Mouse (Mus musculus): Measurements from ENCODE around the gene Trdmt1.

Gene Trdmt1

DNA sequence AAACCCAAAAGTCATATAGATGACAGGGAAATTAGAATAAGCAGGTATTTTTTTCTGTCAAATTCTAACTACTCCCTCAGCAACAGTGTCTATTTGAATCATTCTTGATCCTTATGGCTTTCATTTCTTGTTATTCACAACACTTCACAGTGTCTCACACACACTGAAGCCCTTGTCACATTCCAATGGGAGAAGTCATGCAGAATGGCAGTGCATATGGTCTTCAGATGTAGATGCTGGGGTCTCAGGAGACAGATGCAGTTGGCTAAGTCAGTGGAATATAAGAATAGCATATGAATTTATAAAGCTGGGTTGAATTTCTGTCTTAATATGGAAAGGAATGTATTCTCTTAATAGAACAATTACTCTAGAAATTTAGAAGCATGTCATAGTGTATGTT, 11.8 kb upstream of the Trdmt1 start:
- DNase-seq: no peak

DNA sequence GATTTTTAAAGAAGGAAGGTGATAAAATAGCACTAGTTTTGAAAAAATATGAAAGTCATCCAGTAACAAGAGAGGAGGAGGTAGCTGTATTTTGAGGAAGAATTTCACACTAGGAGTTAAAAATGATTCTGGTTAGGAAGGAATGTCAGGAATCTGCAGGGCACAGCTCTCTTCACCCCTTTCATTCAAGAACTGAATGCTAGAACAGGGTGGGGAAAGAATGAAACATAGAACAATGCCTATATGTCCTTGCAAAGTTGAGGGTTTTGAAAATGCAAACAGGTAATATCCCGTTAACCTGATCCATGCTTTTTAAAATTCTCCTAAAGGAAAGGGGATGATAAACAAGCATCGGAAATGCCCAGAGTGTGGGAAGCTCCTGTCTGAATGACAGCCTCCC, 9.5 kb upstream of the Trdmt1 start:
- no peak for DNase-seq

DNA sequence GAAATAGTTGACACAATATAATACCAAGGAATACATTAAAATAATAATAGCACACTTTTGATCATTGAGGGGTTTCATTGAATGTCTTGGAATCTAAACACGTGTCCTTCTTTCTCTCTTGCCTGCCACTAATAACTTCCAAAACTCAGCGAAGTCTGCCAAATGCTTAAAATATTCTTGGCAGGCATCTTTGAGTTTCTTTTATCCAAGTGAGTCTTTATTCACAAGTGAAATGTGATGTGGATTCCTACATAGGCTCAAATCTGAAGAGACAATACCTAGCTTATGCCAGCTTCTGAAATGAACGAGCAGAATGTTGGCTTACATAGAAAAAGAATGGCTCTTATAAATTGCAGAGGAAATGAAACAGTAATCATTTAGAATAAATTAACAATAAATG, 4.3 kb upstream of the Trdmt1 start:
- DNase-seq: no peak

DNA sequence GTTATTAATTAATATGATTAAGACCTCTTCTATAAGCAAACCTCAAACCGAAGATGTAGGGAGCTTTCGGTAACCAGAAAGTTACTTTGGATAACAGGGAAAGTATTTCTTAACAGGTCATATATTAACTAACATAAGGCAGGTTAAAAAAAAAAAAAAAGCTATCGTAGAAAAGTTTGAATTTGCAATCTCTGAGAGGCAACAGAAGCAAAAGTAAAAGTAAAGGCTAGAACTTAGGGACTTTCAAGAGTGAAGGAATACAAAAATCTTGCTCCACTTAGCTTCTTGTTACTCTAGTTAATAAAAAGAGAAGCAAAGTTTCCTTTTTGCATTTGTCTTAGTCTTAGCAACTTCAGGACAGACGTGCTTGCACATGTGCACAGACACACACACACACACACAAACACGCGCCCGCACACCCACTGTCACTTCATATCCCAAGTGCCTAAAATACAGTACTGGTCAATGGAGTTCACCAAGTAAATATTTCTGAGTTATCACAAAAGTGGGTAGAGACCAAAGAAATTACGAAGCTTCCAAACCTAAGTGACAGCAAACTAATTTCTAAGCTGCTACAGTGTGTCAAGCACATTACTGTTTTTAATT, 846 bp downstream of the Trdmt1 start:
- no peak for DNase-seq

DNA sequence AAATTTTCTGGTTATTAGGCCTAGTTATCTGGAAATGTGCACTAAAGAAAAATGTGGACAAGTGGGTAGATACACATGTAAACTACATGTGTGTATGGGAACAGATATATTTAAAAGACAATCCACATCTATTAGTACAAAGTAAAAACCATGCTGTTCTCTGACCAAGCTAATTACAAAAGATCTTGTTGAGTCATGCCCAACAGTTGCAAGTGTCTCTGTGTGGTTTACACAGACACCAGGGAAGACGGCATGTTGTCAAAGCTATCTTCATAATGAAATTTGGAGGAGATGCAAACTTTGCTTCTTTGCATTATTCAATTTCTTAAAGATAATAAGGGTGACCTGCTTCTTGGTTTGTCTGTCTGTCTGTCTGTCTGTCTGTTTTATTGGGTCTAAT, 4.6 kb downstream of the Trdmt1 start:
- DNase-seq: no peak

DNA sequence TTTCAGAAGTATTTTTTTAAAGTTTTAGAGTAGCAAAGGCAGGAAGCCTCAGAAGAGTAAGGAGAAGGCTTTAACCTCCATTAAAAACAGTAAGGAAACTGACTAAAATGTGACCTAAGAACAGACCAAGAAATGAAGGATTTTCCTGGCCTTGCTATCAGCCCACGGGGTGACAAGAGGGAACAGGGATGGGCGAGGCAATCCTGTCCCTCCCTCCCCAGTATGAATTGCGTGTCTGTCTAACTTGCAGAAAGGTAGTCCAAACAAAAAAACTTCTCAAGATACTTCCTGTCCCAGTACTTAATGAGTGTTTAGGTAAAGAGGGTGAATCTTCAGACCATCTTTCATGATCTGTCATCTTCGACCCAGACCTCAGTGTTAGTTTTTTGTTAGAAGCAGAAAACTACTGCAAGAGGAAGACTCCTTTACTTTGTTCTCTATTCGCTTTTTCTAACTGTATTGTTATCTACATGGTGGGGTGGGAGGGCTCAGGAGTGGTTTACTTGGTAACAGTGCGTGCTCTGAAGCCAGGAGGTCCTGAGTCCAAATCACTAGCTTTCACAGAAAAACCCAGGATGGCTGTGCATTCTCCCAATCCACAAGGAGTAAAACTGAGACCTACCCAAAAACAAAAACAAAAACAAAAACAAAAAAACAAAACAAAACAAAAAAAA, 5.6 kb downstream of the Trdmt1 start:
- DNase-seq: no peak

DNA sequence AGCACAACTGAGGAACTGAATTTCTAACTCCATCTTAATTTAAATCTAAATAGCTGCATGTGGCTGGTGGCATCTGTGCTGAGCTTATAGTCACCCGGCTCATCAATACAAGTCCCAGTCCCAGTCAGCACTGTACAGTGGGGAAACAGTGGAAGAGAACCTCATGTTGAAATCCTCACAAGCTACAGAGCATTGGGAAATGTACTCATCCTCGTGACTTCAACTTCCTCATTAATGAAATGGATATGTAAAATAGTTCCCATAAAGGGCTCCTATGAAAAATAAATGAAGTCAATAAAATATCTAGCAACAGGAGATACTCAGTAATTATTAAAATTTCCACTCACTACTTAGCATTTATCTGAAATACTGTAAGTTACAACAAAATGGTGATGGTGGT, 6.2 kb downstream of the Trdmt1 start:
- no peak for DNase-seq

DNA sequence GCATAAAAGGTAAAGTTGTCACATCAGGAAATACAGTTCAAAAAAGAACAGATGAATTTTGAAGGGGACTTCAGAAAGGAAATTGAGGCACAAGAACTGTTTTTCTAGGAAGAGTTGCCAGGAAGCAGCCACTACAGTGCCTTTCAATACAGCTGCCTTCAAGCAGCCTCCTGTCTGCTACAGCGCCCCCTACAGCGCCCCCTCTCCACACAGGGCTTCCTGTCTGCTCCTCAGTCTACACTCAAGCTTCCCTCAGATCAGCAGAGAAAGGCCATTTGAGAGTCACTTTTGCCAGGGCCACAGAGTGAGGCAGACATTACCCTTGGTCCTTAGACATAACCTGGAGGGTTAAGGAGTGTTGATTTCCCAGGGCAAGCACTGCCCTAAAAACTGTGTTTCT, 6.7 kb downstream of the Trdmt1 start:
- DNase-seq: no peak

DNA sequence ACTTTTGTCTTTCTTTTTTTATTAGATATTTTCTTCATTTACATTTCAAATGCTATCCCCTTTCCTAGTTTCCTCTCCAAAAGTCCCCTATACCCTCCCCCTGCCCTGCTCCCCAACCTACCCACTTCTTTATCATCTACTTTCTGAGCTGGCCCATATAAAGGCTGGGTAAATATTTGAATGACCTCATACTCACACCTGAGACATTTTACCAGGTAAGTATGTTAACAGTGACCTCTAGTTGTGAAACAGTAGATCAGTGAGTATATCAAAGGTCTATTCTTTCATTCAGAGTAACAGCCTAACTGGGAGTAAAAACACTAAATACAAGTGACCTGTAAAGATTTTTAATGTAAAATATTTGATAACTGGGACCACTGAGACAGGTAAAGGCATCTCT, 7.7 kb downstream of the Trdmt1 start:
- DNase-seq: no peak

DNA sequence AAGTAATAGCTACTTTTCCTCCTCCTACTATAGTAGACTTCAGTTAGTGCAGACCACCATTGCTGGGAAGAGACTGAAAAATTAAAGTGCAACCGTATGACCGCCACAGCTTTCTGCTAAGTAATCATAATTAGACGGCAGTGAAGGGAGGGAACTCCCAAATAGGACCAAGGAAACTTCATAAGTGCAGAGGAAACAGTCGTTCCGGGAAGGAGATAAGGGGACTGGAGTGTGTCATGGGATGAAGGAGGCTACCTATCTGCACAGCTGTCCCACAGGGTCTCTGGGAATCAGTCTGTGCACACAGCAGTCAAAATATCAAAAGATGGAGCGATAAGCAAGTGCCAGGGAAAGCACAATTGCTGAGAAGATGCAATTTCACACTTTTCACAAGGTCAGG, 13.8 kb downstream of the Trdmt1 start:
- no peak for DNase-seq

DNA sequence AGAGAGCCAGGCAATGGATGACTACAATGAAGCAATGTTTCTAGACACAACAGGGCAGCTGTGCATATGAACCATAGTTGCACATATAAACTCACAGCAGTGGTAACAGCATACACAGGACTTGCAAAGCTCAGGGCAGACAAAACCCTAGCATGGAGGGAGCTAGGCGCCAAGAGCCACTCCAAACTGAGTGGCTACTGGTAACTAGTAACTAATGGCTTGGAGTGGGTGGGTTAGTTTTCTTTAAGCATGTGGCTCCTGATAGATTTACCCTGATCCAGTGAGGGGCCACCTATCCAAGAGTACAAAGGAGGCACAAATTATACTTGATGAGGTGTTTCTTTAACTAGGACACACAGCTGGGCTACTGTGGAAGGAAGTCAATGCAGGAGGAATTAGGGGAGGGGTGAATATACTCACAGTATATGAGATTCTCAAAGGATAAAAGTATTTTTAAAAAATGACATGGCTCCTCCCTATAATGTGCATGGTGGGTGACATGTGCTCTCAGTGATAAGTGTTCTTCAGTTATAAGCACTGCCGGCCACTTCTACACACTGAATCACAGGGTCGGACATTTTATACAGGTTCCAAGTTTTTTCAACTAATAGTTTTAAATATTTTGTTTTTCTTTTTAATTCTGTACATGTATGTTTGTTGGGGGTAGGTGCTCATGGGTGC, 15.1 kb downstream of the Trdmt1 start:
- no peak for DNase-seq

DNA sequence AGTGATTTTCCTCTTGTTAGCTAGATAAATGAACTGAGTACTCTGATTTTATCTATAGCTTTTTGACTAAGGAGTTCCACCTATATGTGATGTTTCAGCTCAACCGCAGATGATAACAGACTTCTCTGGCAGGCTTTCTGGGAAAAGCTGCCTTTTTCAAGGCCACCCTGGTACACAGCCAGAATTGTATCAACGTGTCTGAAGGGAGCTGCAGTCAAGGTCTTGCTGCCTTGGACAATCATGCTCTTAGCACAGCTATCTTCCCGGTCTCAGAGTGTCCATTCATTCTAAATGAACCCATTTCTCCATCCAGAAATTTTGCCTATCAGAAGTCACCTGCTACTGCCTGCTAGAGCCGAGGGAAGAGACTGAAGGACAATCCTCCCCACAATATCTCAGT, 16.9 kb downstream of the Trdmt1 start:
- no peak for DNase-seq

DNA sequence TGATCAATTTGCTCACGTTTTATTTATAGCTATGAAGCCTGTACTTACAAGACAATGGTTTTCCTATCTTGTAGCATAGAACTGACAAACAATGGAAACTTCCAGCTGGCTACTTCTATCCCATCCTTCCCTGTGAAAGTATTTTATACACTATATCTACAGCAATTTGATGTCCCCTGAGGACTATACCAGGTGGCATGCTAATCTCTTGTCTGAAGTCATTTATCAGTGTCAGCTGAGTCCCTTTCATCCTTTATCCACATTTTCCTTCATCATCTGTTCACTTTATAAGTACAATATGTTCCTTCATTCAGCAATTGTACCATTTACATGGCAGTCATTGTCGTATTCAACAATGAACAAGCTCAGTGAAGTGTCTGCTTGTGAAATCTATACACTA, 17.3 kb downstream of the Trdmt1 start:
- DNase-seq: no peak

DNA sequence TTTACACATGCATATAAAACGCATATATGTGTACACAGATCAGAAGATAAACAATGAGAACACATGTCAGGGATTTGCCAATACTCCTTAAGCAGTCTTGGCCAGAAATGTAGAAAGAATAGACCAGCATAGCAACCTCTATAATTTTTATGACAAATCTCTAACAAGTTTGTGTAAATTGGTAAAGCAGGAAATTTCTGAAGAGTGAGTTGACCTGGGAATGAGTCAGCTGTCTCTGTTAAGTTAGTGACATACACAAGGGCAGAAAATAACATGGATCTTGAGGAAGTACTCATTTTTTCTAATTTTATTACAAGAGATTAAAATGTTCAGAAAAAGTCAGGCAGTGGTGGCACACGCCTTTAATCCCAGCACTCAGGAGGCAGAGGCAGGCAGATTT, 18.3 kb downstream of the Trdmt1 start:
- no peak for DNase-seq

DNA sequence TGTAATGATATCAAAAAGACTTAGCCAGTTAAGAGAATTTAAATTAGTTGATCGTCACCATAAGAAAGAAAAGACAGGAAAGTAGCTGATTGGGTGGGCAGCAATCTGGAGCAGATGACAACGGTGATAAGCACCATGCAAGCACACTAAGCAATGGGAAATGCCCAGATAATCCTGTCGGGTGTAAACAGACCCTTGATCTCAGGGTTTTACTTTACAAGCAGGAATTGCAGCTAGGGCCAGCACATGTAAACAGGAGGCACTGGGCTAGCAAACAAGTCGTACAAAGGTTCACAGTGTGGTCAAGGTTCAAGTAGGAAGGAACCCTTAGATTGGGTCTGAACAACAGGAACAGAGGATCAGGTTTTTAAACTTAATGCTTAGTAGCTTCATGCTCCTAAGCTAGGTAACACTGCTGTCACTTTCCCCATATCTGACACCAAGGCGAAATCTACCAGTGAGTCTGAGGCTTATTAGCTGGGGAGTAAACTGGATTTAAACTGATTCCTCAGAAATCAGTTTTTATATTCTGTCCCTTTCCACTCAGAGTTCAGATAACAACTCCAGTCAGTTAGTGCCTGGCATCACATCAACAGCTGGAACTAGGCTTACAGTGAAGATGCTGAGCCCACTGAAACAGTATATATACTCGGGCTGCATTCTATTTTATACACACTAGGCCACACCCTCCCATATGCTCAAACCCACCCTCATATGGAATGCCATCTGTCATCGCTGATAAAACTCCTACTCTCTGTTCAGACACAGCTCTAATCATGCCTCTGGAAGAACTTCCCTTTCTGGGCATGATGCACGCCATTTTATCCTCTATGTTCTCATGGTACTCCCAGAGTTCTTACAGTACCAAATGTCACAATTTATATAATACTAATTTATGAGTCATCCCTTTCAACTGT, 20.7 kb downstream of the Trdmt1 start:
- no peak for DNase-seq

DNA sequence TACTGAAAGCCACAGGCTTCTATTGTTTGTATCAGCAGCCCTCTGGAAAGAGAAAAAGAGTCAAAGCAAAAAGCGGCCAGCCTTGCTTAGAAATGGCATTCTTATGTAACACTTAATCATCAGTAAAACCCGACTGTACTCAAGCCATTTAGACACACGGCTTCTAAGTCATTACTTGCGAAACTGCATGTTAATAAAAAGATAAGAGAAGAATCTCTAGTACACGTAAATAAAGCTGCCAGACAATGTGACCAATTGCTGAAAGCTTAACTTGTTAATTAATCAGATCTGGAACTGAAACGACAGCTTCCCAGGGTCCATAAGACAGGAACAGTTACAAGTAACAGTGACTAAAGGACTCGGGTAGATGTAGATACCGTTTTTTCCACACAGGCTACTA, 22.4 kb downstream of the Trdmt1 start:
- no peak for DNase-seq

DNA sequence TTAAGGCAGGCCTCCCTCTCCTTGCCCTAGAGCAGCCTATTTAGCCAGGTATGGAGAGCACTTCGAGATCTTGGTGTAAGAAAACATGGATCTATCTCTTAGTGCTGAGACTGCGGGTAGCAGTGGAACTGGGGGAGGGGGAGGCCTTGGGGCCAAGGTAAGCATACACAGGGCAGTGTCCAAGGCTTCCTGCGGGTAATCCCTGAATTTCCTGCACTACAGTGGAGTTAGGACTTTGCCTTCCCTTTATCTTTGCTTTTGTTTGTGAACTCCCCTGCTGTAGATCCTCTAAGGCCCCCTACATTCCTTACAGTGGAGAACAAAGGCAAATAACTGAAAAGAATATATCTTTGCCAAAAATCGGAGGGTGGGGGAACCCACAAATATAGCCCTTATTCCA, 29.5 kb downstream of the Trdmt1 start:
- no peak for DNase-seq

DNA sequence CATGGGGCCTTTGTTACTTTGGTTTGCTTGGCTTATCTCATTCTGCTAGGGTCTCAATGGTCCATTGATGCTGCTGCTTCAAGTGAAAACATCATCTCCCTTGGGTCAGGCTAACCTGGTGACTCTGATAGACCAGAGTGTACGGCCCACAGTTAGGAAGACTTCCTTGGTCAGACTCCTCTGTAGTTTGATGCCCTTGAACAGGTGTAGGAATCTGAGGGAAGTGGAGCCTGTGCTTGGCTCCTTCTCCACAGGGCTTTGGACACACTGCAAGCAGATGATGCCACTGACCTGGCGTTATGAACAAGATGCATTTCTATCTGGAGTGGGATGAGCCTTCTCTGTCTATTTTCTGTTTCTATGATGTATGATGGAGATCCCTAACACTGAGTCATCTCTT, 41.8 kb downstream of the Trdmt1 start:
- DNase-seq: no peak

DNA sequence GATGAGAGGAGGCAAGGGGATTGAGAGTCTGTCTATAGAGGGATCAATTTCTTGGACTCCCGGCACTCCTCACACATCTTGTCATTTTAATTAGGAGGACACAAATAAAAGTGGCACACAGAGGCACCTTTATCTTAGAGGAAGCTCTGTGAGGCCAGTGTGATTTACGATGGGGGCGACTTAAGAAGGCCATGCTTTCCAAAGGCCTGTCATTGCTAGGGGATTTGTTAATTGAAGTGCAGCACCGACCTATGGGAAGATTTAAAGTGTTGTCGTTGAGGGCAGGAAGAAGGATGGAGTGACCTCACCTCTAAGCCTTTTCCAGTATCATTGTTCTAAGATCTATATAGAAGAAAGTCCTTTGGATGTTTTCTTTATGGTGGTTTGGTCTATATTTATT, 42.9 kb downstream of the Trdmt1 start:
- no peak for DNase-seq

DNA sequence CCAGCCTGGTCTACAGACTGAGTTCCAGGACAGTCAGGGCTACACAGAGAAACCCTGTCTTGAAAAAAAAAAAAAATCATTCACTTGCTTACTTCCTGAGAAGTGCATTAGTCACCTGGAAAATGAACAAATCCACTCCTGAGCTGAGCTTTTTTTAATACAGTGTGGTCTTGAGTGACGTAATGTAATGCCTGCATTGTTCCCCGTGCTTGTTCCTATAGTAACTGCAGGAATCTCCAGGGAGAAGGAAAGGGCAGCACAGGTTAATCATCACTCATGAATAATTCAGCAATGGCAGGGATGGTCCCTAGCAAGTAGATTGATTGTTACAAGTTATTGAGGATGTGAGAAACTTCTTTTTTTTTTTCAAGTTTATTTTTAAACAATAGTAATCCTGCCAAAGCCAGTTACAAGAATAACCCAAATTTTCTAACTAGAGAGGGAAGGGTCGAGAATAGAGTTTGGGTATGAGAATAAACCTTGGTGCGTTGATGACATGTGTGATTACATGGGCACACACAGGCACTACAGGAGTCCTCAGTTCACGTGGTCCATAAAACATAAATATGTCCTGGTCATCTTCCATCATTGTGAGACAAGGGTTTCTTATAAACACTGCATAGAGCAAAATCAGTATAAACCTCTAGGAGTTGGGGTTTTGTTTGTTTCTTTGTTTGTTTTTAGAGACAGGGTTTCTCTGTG, 44.0 kb downstream of the Trdmt1 start:
- DNase-seq: no peak

DNA sequence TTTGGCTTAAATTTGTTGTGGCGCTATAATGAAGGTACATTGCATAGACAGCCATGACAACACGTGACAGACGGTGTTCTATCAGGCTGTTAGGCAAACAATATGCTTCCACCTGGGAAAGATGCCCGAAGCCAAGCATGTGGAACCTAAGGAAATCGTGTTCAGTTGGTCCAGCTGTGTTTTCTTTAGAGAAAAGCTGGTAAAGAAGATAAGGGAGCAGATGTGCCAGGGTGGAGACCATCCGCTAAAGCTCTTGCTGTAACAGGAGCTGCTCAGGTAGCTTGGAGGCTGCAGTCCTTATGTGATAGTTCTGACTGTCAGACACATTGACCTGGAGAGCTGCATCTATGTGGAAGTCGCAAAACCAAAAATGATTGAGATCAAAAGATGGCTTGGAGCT, 45.3 kb downstream of the Trdmt1 start:
- no peak for DNase-seq

DNA sequence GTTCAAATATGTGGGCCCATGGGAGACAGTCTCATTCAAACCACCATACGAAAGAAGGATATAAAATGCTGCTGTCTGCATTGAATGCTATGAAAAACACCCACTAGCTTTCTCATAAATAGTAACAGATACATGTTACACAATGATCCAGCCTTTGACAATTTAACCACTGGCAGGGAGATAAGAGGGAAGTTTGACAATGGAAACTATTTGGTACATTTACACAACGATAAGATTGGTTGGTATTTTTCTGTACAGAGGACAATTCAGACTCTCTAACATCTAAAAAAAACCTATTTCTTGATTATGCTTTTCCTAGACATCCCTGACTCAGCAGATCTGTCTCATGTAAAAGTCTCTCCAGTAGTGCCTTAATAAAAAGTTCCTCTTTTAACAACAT, 48.4 kb downstream of the Trdmt1 start:
- DNase-seq: no peak

DNA sequence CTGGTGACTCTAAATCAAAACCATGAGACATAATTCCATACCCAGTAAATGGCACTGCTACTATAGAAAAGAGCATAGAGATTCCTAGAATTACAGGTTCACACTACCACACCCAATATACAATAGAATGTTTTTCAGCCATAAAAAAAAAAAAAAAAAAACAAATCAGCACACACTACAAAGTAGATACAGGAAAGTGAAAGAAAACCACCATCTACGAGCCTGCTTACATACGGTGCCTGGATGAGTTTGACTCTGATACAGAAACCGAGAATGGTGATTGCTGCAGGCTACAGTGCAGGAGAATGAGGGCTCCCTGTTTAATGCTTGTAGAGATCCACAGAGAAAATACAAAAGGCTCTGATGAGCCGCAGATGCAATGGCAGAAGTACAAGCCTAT, 51.5 kb downstream of the Trdmt1 start:
- no peak for DNase-seq
